Mouse (Mus musculus) stomach, postnatal 0 days (tissue): ENCODE results near the gene Ifitm7.

ENCODE experiments used
- CTCF ChIP-seq: IDR thresholded peaks from 2 replicates; pipeline ENCODE4 v1.5.1; 2016; ENCODE audit warnings: antibody characterized with exemption, low read depth, mild to moderate bottlenecking, moderate library complexity
- EP300 ChIP-seq: optimal IDR thresholded peaks from 2 replicates; pipeline ENCODE3; 2016; ENCODE audit warnings: antibody characterized with exemption

GRCm38 (mm10) chr16:14003386-14004130 is 16.9 kb upstream of the Ifitm7 start:
- TF ChIP-seq CTCF, result no peak
- TF ChIP-seq EP300, result no peak
